Mouse (Mus musculus) embryonic facial prominence, embryonic 14.5 days (tissue): ENCODE measurements around the gene Gen1. TPM values are rescaled to one million over a fixed set of nuclear protein-coding genes. Genes with fewer than 3 reads are reported as not detected.

ENCODE experiments used
- ATAC-seq: fragments of 200-750 bp; cut with Nextera tagmentation; 2 replicates; pipeline ENCODE4 v1.8.0; 2017; ENCODE audit warnings: low read depth, moderate number of reproducible peaks, moderate TSS enrichment
- DNase-seq: peaks from one replicate; pipeline ENCODE4 v3.0.0-alpha.2; 2015; ENCODE audit warnings: low spot score
- H3K27ac ChIP-seq: fragments of 300-500 bp; sonication (generic); replicated peaks from 2 replicates; pipeline ENCODE4 v1.5.1; 2014; ENCODE audit warnings: low read depth, mild to moderate bottlenecking, low read length, moderate library complexity
- H3K27me3 ChIP-seq: fragments of 300-500 bp; sonication (generic); replicated peaks from 2 replicates; pipeline ENCODE4 v1.6.1; 2014; ENCODE audit warnings: low read length; ENCODE audit not compliant: control insufficient read depth, insufficient read depth
- H3K36me3 ChIP-seq: fragments of 300-500 bp; sonication (generic); 2 replicates; pipeline ENCODE4 v1.6.1; 2014; ENCODE audit warnings: low read length, mixed read lengths; ENCODE audit not compliant: control insufficient read depth, insufficient read depth
- H3K4me1 ChIP-seq: fragments of 300-500 bp; sonication (generic); 2 replicates; pipeline ENCODE4 v1.6.1; 2014; ENCODE audit warnings: antibody characterized with exemption, low read length; ENCODE audit not compliant: control insufficient read depth, insufficient read depth
- H3K4me2 ChIP-seq: fragments of 300-500 bp; sonication (generic); 2 replicates; pipeline ENCODE4 v1.6.1; 2014; ENCODE audit warnings: low read depth, mild to moderate bottlenecking, low read length, moderate library complexity, mixed read lengths
- H3K4me3 ChIP-seq: fragments of 300-500 bp; sonication (generic); 2 replicates; pipeline ENCODE4 v1.5.1; 2014; ENCODE audit warnings: low read depth, mild to moderate bottlenecking, low read length
- H3K9ac ChIP-seq: fragments of 300-500 bp; sonication (generic); 2 replicates; pipeline ENCODE4 v1.6.1; 2014; ENCODE audit warnings: low read depth, mild to moderate bottlenecking, low read length, moderate library complexity, mixed read lengths
- H3K9me3 ChIP-seq: fragments of 300-500 bp; sonication (generic); 2 replicates; pipeline ENCODE4 v1.6.1; 2016; ENCODE audit warnings: low read length; ENCODE audit not compliant: control insufficient read depth
- WGBS: fragments of 180-500 bp; shearing (Covaris S2); extraction: QIAGEN DNeasy Blood & Tissue Kit; methylation state at CpG from one replicate; pipeline ENCODE4 v1.1.7; 2014; 5-methylcytosine and 5-hydroxymethylcytosine counted together
- polyA plus RNA-seq: library from polyadenylated mRNA; unstranded; fragments of >200 nt; fragmentation: Nextera tagmentation; extraction: Ambion mirVana; gene quantifications from 2 replicates; pipeline ENCODE4 v1.2.1, GENCODE M21; 2014

Gene Gen1
- polyA plus RNA-seq, 1 experiment from 2014 or later = 7.5 TPM

GRCm38 (mm10) chr12:11217726-11218250 is 47.8 kb downstream of the Gen1 start:
- Histone ChIP-seq H3K4me1 (peaks cover 9% of the 10 kb centered on the region), H3K4me2 (no peak overlapping the region), H3K27ac (no peak overlapping the region), H3K36me3 (no peaks in the 10 kb centered on the region), H3K27me3 (no peaks in the 10 kb centered on the region), H3K9ac (no peak overlapping the region), H3K4me3 (no peak overlapping the region), H3K9me3 (no peaks in the 10 kb centered on the region)
- DNase-seq (no peak), ATAC-seq (no peak)
- 78% methylated on average over 7 of the region's 7 CpGs for WGBS

- WGBS = 83% methylated on average over 3 of the region's 3 CpGs
- H3K27me3 ChIP-seq = no peaks in the 10 kb centered on the region
- no peak overlapping the region for H3K9ac ChIP-seq
- no peak overlapping the region for H3K4me2 ChIP-seq
- no peak overlapping the region for H3K27ac ChIP-seq
- ATAC-seq (no peak), DNase-seq (no peak)
- H3K4me1 ChIP-seq = no peaks in the 10 kb centered on the region
- no peak overlapping the region for H3K4me3 ChIP-seq
- no peaks in the 10 kb centered on the region for H3K36me3 ChIP-seq
- no peaks in the 10 kb centered on the region for H3K9me3 ChIP-seq
Measured at GRCm38 (mm10) chr12:11216454-11216853, 49.1 kb downstream of the Gen1 start.

GRCm38 (mm10) chr12:11215555-11215954 is 50.0 kb downstream of the Gen1 start:
- H3K4me1 ChIP-seq = no peaks in the 10 kb centered on the region
- no peaks in the 10 kb centered on the region for H3K9me3 ChIP-seq
- WGBS = 79% methylated on average over 2 of the region's 2 CpGs
- no peak overlapping the region for H3K4me3 ChIP-seq
- H3K9ac ChIP-seq = no peak overlapping the region
- DNase-seq (no peak), ATAC-seq (no peak)
- no peaks in the 10 kb centered on the region for H3K27me3 ChIP-seq
- no peak overlapping the region for H3K27ac ChIP-seq
- H3K36me3 ChIP-seq = no peaks in the 10 kb centered on the region
- H3K4me2 ChIP-seq = no peak overlapping the region

- Histone ChIP-seq H3K9ac (no peak overlapping the region), H3K4me1 (no peaks in the 10 kb centered on the region), H3K9me3 (no peaks in the 10 kb centered on the region), H3K27ac (no peak overlapping the region), H3K4me2 (no peak overlapping the region), H3K27me3 (no peaks in the 10 kb centered on the region), H3K4me3 (no peak overlapping the region), H3K36me3 (no peaks in the 10 kb centered on the region)
- DNase-seq (no peak), ATAC-seq (no peak)
Measured at GRCm38 (mm10) chr12:11214776-11215175, 50.8 kb downstream of the Gen1 start.

- no peaks in the 10 kb centered on the region for H3K36me3 ChIP-seq
- ATAC-seq = no peak
- no peaks in the 10 kb centered on the region for H3K27me3 ChIP-seq
- no peak for DNase-seq
- H3K4me2 ChIP-seq = no peak overlapping the region
- H3K4me1 ChIP-seq = no peaks in the 10 kb centered on the region
- WGBS = 47% methylated on average over 1 of the region's 1 CpGs
- no peak overlapping the region for H3K27ac ChIP-seq
- H3K9me3 ChIP-seq = no peaks in the 10 kb centered on the region
- H3K9ac ChIP-seq = no peak overlapping the region
- no peak overlapping the region for H3K4me3 ChIP-seq
Measured at GRCm38 (mm10) chr12:11212881-11213280, 52.7 kb downstream of the Gen1 start.

- no peak overlapping the region for H3K9ac ChIP-seq
- H3K4me3 ChIP-seq = no peak overlapping the region
- DNase-seq (no peak), ATAC-seq (no peak)
- no peaks in the 10 kb centered on the region for H3K27me3 ChIP-seq
- no peaks in the 10 kb centered on the region for H3K36me3 ChIP-seq
- H3K4me2 ChIP-seq = no peak overlapping the region
- H3K9me3 ChIP-seq = no peaks in the 10 kb centered on the region
- no peaks in the 10 kb centered on the region for H3K4me1 ChIP-seq
- 70% methylated on average over 3 of the region's 3 CpGs for WGBS
- H3K27ac ChIP-seq = no peak overlapping the region
Measured at GRCm38 (mm10) chr12:11210361-11210760, 55.2 kb downstream of the Gen1 start.

GRCm38 (mm10) chr12:11209636-11210035 is 56.0 kb downstream of the Gen1 start:
- H3K4me3 ChIP-seq = no peak overlapping the region
- no peak overlapping the region for H3K4me2 ChIP-seq
- no peak overlapping the region for H3K27ac ChIP-seq
- H3K36me3 ChIP-seq = no peaks in the 10 kb centered on the region
- no peaks in the 10 kb centered on the region for H3K9me3 ChIP-seq
- DNase-seq (no peak), ATAC-seq (no peak)
- WGBS = 64% methylated on average over 5 of the region's 5 CpGs
- H3K9ac ChIP-seq = no peak overlapping the region
- H3K4me1 ChIP-seq = peaks cover 1% of the 10 kb centered on the region; the same call in 1 of the 2 replicates
- no peaks in the 10 kb centered on the region for H3K27me3 ChIP-seq

- H3K27me3 ChIP-seq = no peaks in the 10 kb centered on the region
- H3K27ac ChIP-seq = no peak within 1 kb of the TSS
- DNase-seq = no peak
- no peak within 1 kb of the TSS for H3K4me2 ChIP-seq
- 51% methylated on average over 5 of the region's 5 CpGs for whole genome bisulfite sequencing
- no peaks in the 10 kb centered on the region for H3K36me3 ChIP-seq
- no peaks in the 10 kb centered on the region for H3K9me3 ChIP-seq
- H3K4me1 ChIP-seq = peaks cover 7% of the 10 kb centered on the region
- no peak within 1 kb of the TSS for H3K4me3 ChIP-seq
- ATAC-seq = no peak
- no peak within 1 kb of the TSS for H3K9ac ChIP-seq
Measured at GRCm38 (mm10) chr12:11208872-11209271, 56.7 kb downstream of the Gen1 start, which contains the start of gene Msgn1. Gene Msgn1, minus strand, starts transcription at chr12:11208972.

DNA sequence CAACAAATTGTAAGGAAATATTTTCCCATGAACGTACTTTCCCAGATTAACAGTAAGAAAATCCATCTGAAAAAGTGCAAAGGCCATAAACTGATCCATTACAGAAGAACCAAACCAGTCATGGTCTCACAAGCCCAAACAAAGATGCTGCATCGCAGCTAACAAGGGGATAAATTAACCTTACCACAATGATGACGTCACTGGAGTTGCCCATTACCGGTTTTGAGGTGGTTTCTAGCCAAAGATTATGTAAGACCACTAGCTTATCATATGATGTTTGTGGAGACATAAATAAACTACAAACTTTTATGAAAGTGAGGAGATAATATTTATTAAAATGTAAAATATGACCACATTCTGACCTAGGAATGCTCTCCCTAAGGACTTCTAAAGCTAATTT is 59.3 kb downstream of the Gen1 start:
- peaks cover 14% of the 10 kb centered on the region for H3K4me1 ChIP-seq
- H3K27ac ChIP-seq = no peak overlapping the region
- no peak overlapping the region for H3K4me3 ChIP-seq
- WGBS = 73% methylated on average over 4 of the region's 4 CpGs
- DNase-seq (no peak), ATAC-seq (no peak)
- no peaks in the 10 kb centered on the region for H3K27me3 ChIP-seq
- no peaks in the 10 kb centered on the region for H3K36me3 ChIP-seq
- H3K4me2 ChIP-seq = no peak overlapping the region
- H3K9ac ChIP-seq = no peak overlapping the region
- no peaks in the 10 kb centered on the region for H3K9me3 ChIP-seq
